Mouse (Mus musculus) Patski (cell line): ENCODE data around the gene Atp6v1b1. TPM values are rescaled to one million over a fixed set of nuclear protein-coding genes. Genes with fewer than 3 reads are reported as not detected.

ENCODE experiments used
- ATAC-seq: fragments of 100-300 bp; one replicate; pipeline ENCODE4 v1.8.0; 2021
- CTCF ChIA-PET: fragments of 350-600 bp; sonication (Branson Sonifier 250); formaldehyde crosslinking; loops from one replicate; lab custom pipeline; 2022; ENCODE audit warnings: inconsistent platforms; lab: Charles Lee
- POLR2A ChIA-PET: fragments of 350-600 bp; sonication (Branson Sonifier 250); formaldehyde crosslinking; loops from one replicate; lab custom pipeline; 2022; ENCODE audit warnings: antibody characterized with exemption, inconsistent platforms; lab: Charles Lee
- DNase-seq: peaks from one replicate; pipeline ENCODE4 v3.0.0-alpha.2; 2011; ENCODE audit warnings: low read depth, low spot score
- H3K27me3 ChIP-seq: fragments of 371-371 bp; one replicate; pipeline ENCODE4 v1.5.1; 2021
- CTCF ChIP-seq: fragments of 100-300 bp; IDR thresholded peaks from one replicate; pipeline ENCODE4 v1.5.1; 2021
- in situ Hi-C: fragments of 300-500 bp; cut with MboI; formaldehyde crosslinking; loops from 3 replicates; pipeline ENCODE4 v1.11.1; 2018; ENCODE audit warnings: low pct_unique_long_range_greater_than_20kb, mixed read lengths
- polyA plus RNA-seq: library from polyadenylated mRNA; unstranded; gene quantifications from one replicate; pipeline ENCODE4 v1.2.3, GENCODE M21; 2021

The Atp6v1b1 gene
- polyA plus RNA-seq, 1 experiment from 2014 or later, result not detected

- no peak for TF ChIP-seq CTCF
- H3K27me3 ChIP-seq, result peaks cover 27% of the 10 kb centered on the region
- DNase-seq (no peak), ATAC-seq (no peak)
- POLR2A ChIA-PET, result no interaction called here
- in situ Hi-C loops, result no loop called here
- CTCF ChIA-PET, result no interaction called here
Measured at GRCm38 (mm10) chr6:83744557-83744956, 1.8 kb downstream of the Atp6v1b1 start.

GRCm38 (mm10) chr6:83745466-83745865, 2.7 kb downstream of the Atp6v1b1 start:
- no peak for ATAC-seq
- POLR2A ChIA-PET, result no interaction called here
- no peak for TF ChIP-seq CTCF
- in situ Hi-C loops, result no loop called here
- no peak for DNase-seq
- peaks cover 27% of the 10 kb centered on the region for H3K27me3 ChIP-seq
- CTCF ChIA-PET, result interaction anchor here (0.7 kb wide), 1 partner anchor 51 kb away, joined by 3 read pairs; no protein-coding TSS in a partner anchor

- H3K27me3 ChIP-seq, result peaks cover 27% of the 10 kb centered on the region
- ChIA-PET CTCF (interaction anchor here (2.4 to 3.0 kb wide), 2 partner anchors 18 to 55 kb away, joined by 7 to 13 read pairs; no protein-coding TSS in a partner anchor), POLR2A (interaction anchor here (0.6 kb wide), 1 partner anchor 165 kb away, joined by 3 read pairs; no protein-coding TSS in a partner anchor)
- in situ Hi-C loops, result no loop called here
- no peak for ATAC-seq
- TF ChIP-seq CTCF, result no peak
- DNase-seq, result no peak
Measured at GRCm38 (mm10) chr6:83749286-83749685, 6.5 kb downstream of the Atp6v1b1 start.

- DNase-seq (no peak), ATAC-seq (no peak)
- peaks cover 27% of the 10 kb centered on the region for H3K27me3 ChIP-seq
- in situ Hi-C loops, result no loop called here
- ChIA-PET CTCF (interaction anchor here (0.6 to 3.0 kb wide), 4 partner anchors 10 to 56 kb away, joined by 3 to 13 read pairs (median 3); no protein-coding TSS in a partner anchor), POLR2A (no interaction called here)
- no peak for TF ChIP-seq CTCF
Measured at GRCm38 (mm10) chr6:83750171-83750684, 7.4 kb downstream of the Atp6v1b1 start.

- no peak for DNase-seq
- in situ Hi-C loops, result no loop called here
- CTCF ChIA-PET, result no interaction called here
- H3K27me3 ChIP-seq, result peaks cover 17% of the 10 kb centered on the region
- no peak for TF ChIP-seq CTCF
- no peak for ATAC-seq
- POLR2A ChIA-PET, result interaction anchor here (0.7 kb wide), 1 partner anchor 16 kb away, joined by 6 read pairs; no protein-coding TSS in a partner anchor
Measured at GRCm38 (mm10) chr6:83756051-83756450, 13.3 kb downstream of the Atp6v1b1 start.

- DNase-seq (no peak), ATAC-seq (no peak)
- in situ Hi-C loops, result no loop called here
- CTCF ChIA-PET, result interaction anchor here (1.0 to 1.6 kb wide), 2 partner anchors 11 to 14 kb away, joined by 3 to 7 read pairs; partner anchors contain the start of gene Tex261
- no peaks in the 10 kb centered on the region for H3K27me3 ChIP-seq
- POLR2A ChIA-PET, result no interaction called here
- TF ChIP-seq CTCF, result no peak
Measured at GRCm38 (mm10) chr6:83762344-83762743, 19.6 kb downstream of the Atp6v1b1 start, which contains the start of gene Ankrd53. Gene Ankrd53 (plus strand): TSS chr6:83762644.

GRCm38 (mm10) chr6:83762880-83763431, 20.2 kb downstream of the Atp6v1b1 start:
- DNase-seq, result no peak
- TF ChIP-seq CTCF, result no peak
- H3K27me3 ChIP-seq, result no peaks in the 10 kb centered on the region
- in situ Hi-C loops, result no loop called here
- ChIA-PET CTCF (interaction anchor here (1.0 to 1.6 kb wide), 2 partner anchors 12 to 13 kb away, joined by 3 to 7 read pairs; partner anchors contain the start of gene Tex261), POLR2A (no interaction called here)
- ATAC-seq, result no peak

GRCm38 (mm10) chr6:83766982-83767381, 24.2 kb downstream of the Atp6v1b1 start:
- no peaks in the 10 kb centered on the region for H3K27me3 ChIP-seq
- no peak for DNase-seq
- ATAC-seq, result no peak
- no peak for TF ChIP-seq CTCF
- POLR2A ChIA-PET, result no interaction called here
- in situ Hi-C loops, result no loop called here
- CTCF ChIA-PET, result interaction anchor here (2.1 kb wide), 1 partner anchor 9 kb away, joined by 7 read pairs; the partner anchor contains the start of gene Tex261

- DNase-seq (no peak), ATAC-seq (no peak)
- TF ChIP-seq CTCF, result no peak
- H3K27me3 ChIP-seq, result no peaks in the 10 kb centered on the region
- in situ Hi-C loops, result no loop called here
- ChIA-PET CTCF (interaction anchor here (0.9 to 1.2 kb wide), 2 partner anchors 10 to 37 kb away, joined by 3 to 4 read pairs; no protein-coding TSS in a partner anchor), POLR2A (no interaction called here)
Measured at GRCm38 (mm10) chr6:83768485-83768884, 25.7 kb downstream of the Atp6v1b1 start.

- ATAC-seq, result no peak
- H3K27me3 ChIP-seq, result no peaks in the 10 kb centered on the region
- CTCF ChIA-PET, result no interaction called here
- POLR2A ChIA-PET, result no interaction called here
- in situ Hi-C loops, result no loop called here
- TF ChIP-seq CTCF, result no peak
- DNase-seq, result no peak
Measured at GRCm38 (mm10) chr6:83774126-83774525, 31.3 kb downstream of the Atp6v1b1 start.
